Mouse (Mus musculus) midbrain, embryonic 11.5 days (tissue): ENCODE data around the gene Cttnbp2nl. TPM values are rescaled to one million over a fixed set of nuclear protein-coding genes. Genes with fewer than 3 reads are reported as not detected.

Experiments used
- ATAC-seq: fragments of 200-750 bp; cut with Nextera tagmentation; 2 replicates; pipeline ENCODE4 v1.8.0; 2017; ENCODE audit warnings: moderate TSS enrichment, moderate library complexity; ENCODE audit not compliant: low FRiP score
- DNase-seq: peaks from one replicate; pipeline ENCODE4 v3.0.0; 2015; ENCODE audit warnings: low spot score; ENCODE audit errors: missing footprints
- H3K27ac ChIP-seq: fragments of 300-500 bp; sonication (generic); 2 replicates; pipeline ENCODE4 v1.5.1; 2014; ENCODE audit warnings: low read depth, low read length
- H3K27me3 ChIP-seq: fragments of 300-500 bp; sonication (generic); 2 replicates; pipeline ENCODE4 v1.6.1; 2014; ENCODE audit warnings: mild to moderate bottlenecking, low read length, moderate library complexity, mixed read lengths; ENCODE audit not compliant: control insufficient read depth, insufficient read depth
- H3K36me3 ChIP-seq: fragments of 300-500 bp; sonication (generic); 2 replicates; pipeline ENCODE4 v1.6.1; 2014; ENCODE audit warnings: mild to moderate bottlenecking, low read length, moderate library complexity, mixed read lengths; ENCODE audit not compliant: control insufficient read depth, insufficient read depth
- H3K4me1 ChIP-seq: fragments of 300-500 bp; sonication (generic); 2 replicates; pipeline ENCODE4 v1.6.1; 2014; ENCODE audit warnings: low read length; ENCODE audit not compliant: control insufficient read depth, insufficient read depth
- H3K4me2 ChIP-seq: fragments of 300-500 bp; sonication (generic); 2 replicates; pipeline ENCODE4 v1.6.1; 2014; ENCODE audit warnings: mild to moderate bottlenecking, moderate library complexity
- H3K4me3 ChIP-seq: fragments of 300-500 bp; sonication (generic); 2 replicates; pipeline ENCODE4 v1.5.1; 2014; ENCODE audit warnings: low read depth, low read length
- H3K9ac ChIP-seq: fragments of 300-500 bp; sonication (generic); 2 replicates; pipeline ENCODE4 v1.6.1; 2014; ENCODE audit warnings: low read length
- H3K9me3 ChIP-seq: fragments of 300-500 bp; sonication (generic); 2 replicates; pipeline ENCODE4 v1.6.1; 2016; ENCODE audit warnings: low read length; ENCODE audit not compliant: control insufficient read depth
- WGBS: fragments of 180-500 bp; shearing (Covaris S2); extraction: QIAGEN DNeasy Blood & Tissue Kit; methylation state at CpG from one replicate; pipeline ENCODE4 v1.1.7; 2014; 5-methylcytosine and 5-hydroxymethylcytosine counted together
- polyA plus RNA-seq: library from polyadenylated mRNA; unstranded; fragments of >200 nt; fragmentation: Nextera tagmentation; extraction: Ambion mirVana; gene quantifications from 2 replicates; pipeline ENCODE4 v1.2.1, GENCODE M21; 2014

The Cttnbp2nl gene
- polyA plus RNA-seq = 47.4 and 51.4 TPM in 2 replicates

GRCm38 (mm10) chr3:105052937-105053697 is at the start of gene Cttnbp2nl:
Gene Cttnbp2nl (minus strand): TSS chr3:105053146.
- H3K4me1 ChIP-seq = peaks cover 15% of the 10 kb centered on the region
- peak within 1 kb of the TSS; percentile 82 for H3K27ac ChIP-seq
- H3K27me3 ChIP-seq = no peaks in the 10 kb centered on the region
- H3K9me3 ChIP-seq = no peaks in the 10 kb centered on the region
- peak within 1 kb of the TSS; percentile 81 for H3K4me2 ChIP-seq
- no peaks in the 10 kb centered on the region for H3K36me3 ChIP-seq
- peak within 1 kb of the TSS; percentile 89 for H3K9ac ChIP-seq
- ATAC-seq (peak; percentile 100), DNase-seq (peak; percentile 100)
- WGBS = 3% methylated on average over 31 of the region's 31 CpGs
- H3K4me3 ChIP-seq = peak within 1 kb of the TSS; percentile 82

GRCm38 (mm10) chr3:105100270-105100589 is 47.3 kb upstream of the Cttnbp2nl start:
- DNase-seq (no peak), ATAC-seq (no peak)
- Histone ChIP-seq H3K9me3 (no peaks in the 10 kb centered on the region), H3K9ac (no peak overlapping the region), H3K4me3 (no peak overlapping the region), H3K36me3 (no peaks in the 10 kb centered on the region), H3K4me2 (no peak overlapping the region), H3K27me3 (no peaks in the 10 kb centered on the region; the same call in 1 of the 2 replicates), H3K27ac (no peak overlapping the region), H3K4me1 (peaks cover 2% of the 10 kb centered on the region; the same call in 1 of the 2 replicates)
- WGBS = 50% methylated on average over 4 of the region's 4 CpGs

GRCm38 (mm10) chr3:105099526-105100269 is 46.8 kb upstream of the Cttnbp2nl start:
- H3K9ac ChIP-seq = no peak overlapping the region
- H3K4me2 ChIP-seq = no peak overlapping the region
- 14% methylated on average over 15 of the region's 15 CpGs for WGBS
- no peak overlapping the region for H3K27ac ChIP-seq
- peaks cover 2% of the 10 kb centered on the region; the same call in 1 of the 2 replicates for H3K4me1 ChIP-seq
- H3K9me3 ChIP-seq = no peaks in the 10 kb centered on the region
- ATAC-seq (no peak), DNase-seq (peak; percentile 84)
- H3K36me3 ChIP-seq = no peaks in the 10 kb centered on the region
- H3K27me3 ChIP-seq = no peaks in the 10 kb centered on the region; the same call in 1 of the 2 replicates
- H3K4me3 ChIP-seq = no peak overlapping the region

- no peaks in the 10 kb centered on the region for H3K36me3 ChIP-seq
- H3K27me3 ChIP-seq = no peaks in the 10 kb centered on the region; the same call in 1 of the 2 replicates
- no peaks in the 10 kb centered on the region for H3K9me3 ChIP-seq
- no peak overlapping the region for H3K27ac ChIP-seq
- WGBS = 85% methylated on average over 4 of the region's 4 CpGs
- peak; percentile 72 for DNase-seq
- H3K4me2 ChIP-seq = no peak overlapping the region
- no peak overlapping the region for H3K9ac ChIP-seq
- peaks cover 2% of the 10 kb centered on the region; the same call in 1 of the 2 replicates for H3K4me1 ChIP-seq
- no peak overlapping the region for H3K4me3 ChIP-seq
- ATAC-seq = no peak
Observed at GRCm38 (mm10) chr3:105097581-105097980, 44.6 kb upstream of the Cttnbp2nl start.

GRCm38 (mm10) chr3:105095026-105095425 is 42.1 kb upstream of the Cttnbp2nl start:
- 86% methylated on average over 5 of the region's 5 CpGs for WGBS
- DNase-seq = peak; percentile 33

GRCm38 (mm10) chr3:105094448-105094847 is 41.5 kb upstream of the Cttnbp2nl start:
- no peaks in the 10 kb centered on the region for H3K4me1 ChIP-seq
- no peak overlapping the region for H3K9ac ChIP-seq
- H3K36me3 ChIP-seq = no peaks in the 10 kb centered on the region
- no peak for ATAC-seq
- WGBS = 63% methylated on average over 2 of the region's 2 CpGs
- peak; percentile 76 for DNase-seq
- H3K9me3 ChIP-seq = no peaks in the 10 kb centered on the region
- no peak overlapping the region for H3K4me3 ChIP-seq
- H3K4me2 ChIP-seq = no peak overlapping the region
- no peaks in the 10 kb centered on the region; the same call in 1 of the 2 replicates for H3K27me3 ChIP-seq
- H3K27ac ChIP-seq = no peak overlapping the region

More at GRCm38 (mm10) chr3:105095026-105095425, 42.1 kb upstream of the Cttnbp2nl start:
- H3K9ac ChIP-seq = no peak overlapping the region
- peaks cover 2% of the 10 kb centered on the region; the same call in 1 of the 2 replicates for H3K4me1 ChIP-seq
- H3K27ac ChIP-seq = no peak overlapping the region
- H3K4me2 ChIP-seq = no peak overlapping the region
- no peak for ATAC-seq
- H3K27me3 ChIP-seq = no peaks in the 10 kb centered on the region; the same call in 1 of the 2 replicates
- H3K9me3 ChIP-seq = no peaks in the 10 kb centered on the region
- no peak overlapping the region for H3K4me3 ChIP-seq
- H3K36me3 ChIP-seq = no peaks in the 10 kb centered on the region

- 64% methylated on average over 11 of the region's 11 CpGs for WGBS
- H3K9me3 ChIP-seq = no peaks in the 10 kb centered on the region
- no peaks in the 10 kb centered on the region for H3K4me1 ChIP-seq
- H3K4me2 ChIP-seq = no peak overlapping the region
- H3K27me3 ChIP-seq = no peaks in the 10 kb centered on the region; the same call in 1 of the 2 replicates
- H3K9ac ChIP-seq = no peak overlapping the region
- no peak overlapping the region for H3K27ac ChIP-seq
- ATAC-seq (peak; percentile 16; the same call in 1 of the 2 replicates), DNase-seq (peak; percentile 73)
- H3K36me3 ChIP-seq = no peaks in the 10 kb centered on the region
- H3K4me3 ChIP-seq = no peak overlapping the region
Observed at GRCm38 (mm10) chr3:105092721-105093505, 40.0 kb upstream of the Cttnbp2nl start.

- no peaks in the 10 kb centered on the region for H3K36me3 ChIP-seq
- H3K4me1 ChIP-seq = no peaks in the 10 kb centered on the region
- H3K9me3 ChIP-seq = no peaks in the 10 kb centered on the region
- H3K27me3 ChIP-seq = no peaks in the 10 kb centered on the region; the same call in 1 of the 2 replicates
- peak; percentile 48; the same call in 1 of the 2 replicates for ATAC-seq
- H3K9ac ChIP-seq = no peak overlapping the region
- WGBS = 35% methylated on average over 3 of the region's 3 CpGs
- DNase-seq = no peak
- no peak overlapping the region for H3K4me3 ChIP-seq
- no peak overlapping the region for H3K27ac ChIP-seq
- no peak overlapping the region for H3K4me2 ChIP-seq
Observed at GRCm38 (mm10) chr3:105090981-105091380, 38.0 kb upstream of the Cttnbp2nl start.
